Mouse (Mus musculus): ENCODE data around the gene Galnt13.

DNA sequence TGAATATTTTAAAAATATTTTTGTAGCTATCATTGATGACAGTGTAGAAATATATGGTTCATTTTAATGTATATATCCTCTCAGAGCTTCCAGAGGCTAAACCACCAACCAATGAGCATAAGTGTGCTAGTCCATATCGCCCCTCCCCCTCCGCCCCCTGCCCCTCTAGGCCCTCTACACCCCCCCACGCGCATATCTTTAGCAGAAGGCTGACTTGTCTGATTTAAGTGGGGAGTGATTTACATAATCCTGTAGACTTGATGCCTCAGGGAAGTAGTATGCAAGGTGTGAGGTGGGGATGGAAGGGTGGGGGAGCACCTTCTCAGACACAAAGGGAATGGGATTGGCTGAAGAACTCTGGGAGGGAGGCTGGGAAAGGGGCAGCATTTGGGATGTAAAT, 323.7 kb downstream of the Galnt13 start:
- TF ChIP-seq CTCF (IDR thresholded peaks at IDR 0.05; ENCODE audit: low read depth, low read length) (no peak), POLR2A (IDR thresholded peaks at IDR 0.05; ENCODE audit: borderline replicate concordance, low read depth, low read length) (no peak)

All from bone marrow macrophage, adult 2 months (primary cell).